Mouse (Mus musculus) liver, adult (tissue): ENCODE measurements around the gene C530008M17Rik.

Source experiments
- GATA4 ChIP-seq: IDR thresholded peaks from 2 replicates; pipeline ENCODE4 v1.6.1; 2014; ENCODE audit warnings: mild to moderate bottlenecking, low read length; ENCODE audit not compliant: insufficient replicate concordance

Gene C530008M17Rik

GRCm38 (mm10) chr5:76910807-76911206 is 254.5 kb downstream of the C530008M17Rik start:
- TF ChIP-seq GATA4: no peak

DNA sequence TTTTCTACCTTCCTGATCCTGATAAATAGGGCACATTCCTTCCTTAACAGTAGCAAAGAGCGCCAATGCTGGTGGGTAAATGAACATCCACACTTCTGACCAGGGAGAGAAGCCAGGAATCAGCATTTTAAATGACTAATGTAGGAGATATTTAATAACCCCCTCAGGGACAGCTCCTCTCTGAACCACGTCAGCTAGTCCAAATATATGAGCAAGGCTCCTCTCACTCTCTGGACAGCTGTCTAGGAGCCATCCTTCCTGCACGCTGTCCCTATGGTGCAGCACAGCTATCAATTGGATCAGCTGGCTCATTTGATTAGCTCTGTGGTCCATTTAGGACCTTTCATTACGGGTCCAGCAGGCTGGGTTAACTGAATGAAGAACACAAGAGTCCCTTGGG is 266.5 kb downstream of the C530008M17Rik start:
- TF ChIP-seq GATA4: no peak
